Mouse (Mus musculus): ENCODE measurements around the gene Igtp. TPM values are rescaled to one million over a fixed set of nuclear protein-coding genes. Genes with fewer than 3 reads are reported as not detected.

The Igtp gene
- total RNA-seq, 2 experiments from 2014 or later: 11.5 to 12.8 TPM

- no peak for ATAC-seq (replicated peaks; ENCODE audit: low FRiP score, low TSS enrichment, poor library complexity, severe bottlenecking)
Observed at GRCm38 (mm10) chr11:58249203-58249981, 50.0 kb downstream of the Igtp start.

- no peak for ATAC-seq (replicated peaks; ENCODE audit: low FRiP score, low TSS enrichment, poor library complexity, severe bottlenecking)
Observed at GRCm38 (mm10) chr11:58250550-58250949, 51.2 kb downstream of the Igtp start.

GRCm38 (mm10) chr11:58254411-58254810, 55.1 kb downstream of the Igtp start:
- ATAC-seq (replicated peaks; ENCODE audit: low FRiP score, low TSS enrichment, poor library complexity, severe bottlenecking): no peak

Other genes starting within 250 kb of the Igtp start
- 138 and 152 TPM in 2 replicates for gene Larp1, start 190.5 kb upstream of the Igtp start, total RNA-seq (2014; fragmentation: Nextera tagmentation)
- gene Larp1, start 190.5 kb upstream of the Igtp start, total RNA-seq (2017): 50.4 and 67.2 TPM in 2 replicates
- gene Gm12248, start 106.4 kb upstream of the Igtp start, total RNA-seq (2014; fragmentation: Nextera tagmentation): not detected in 2 replicates
- gene Gm12248, start 106.4 kb upstream of the Igtp start, total RNA-seq (2017): not detected in 2 replicates
- gene Cnot8, start 95.4 kb upstream of the Igtp start, total RNA-seq (2014; fragmentation: Nextera tagmentation): 37.4 and 40.1 TPM in 2 replicates
- 65.7 and 85.1 TPM in 2 replicates for gene Cnot8, start 95.4 kb upstream of the Igtp start, total RNA-seq (2017)
- 43.2 and 51.7 TPM in 2 replicates for gene Gemin5, start 31.0 kb upstream of the Igtp start, total RNA-seq (2014; fragmentation: Nextera tagmentation)
- gene Gemin5, start 31.0 kb upstream of the Igtp start, total RNA-seq (2017): 43.4 and 57.0 TPM in 2 replicates
- 75.6 and 84.9 TPM in 2 replicates for gene Mrpl22, start 27.9 kb upstream of the Igtp start, total RNA-seq (2014; fragmentation: Nextera tagmentation)
- 49.6 and 76.6 TPM in 2 replicates for gene Mrpl22, start 27.9 kb upstream of the Igtp start, total RNA-seq (2017)
- gene Irgm2, start 62 bp downstream of the Igtp start, total RNA-seq (2014; fragmentation: Nextera tagmentation): 1.2 and 6.1 TPM in 2 replicates
- 2.9 and 3.7 TPM in 2 replicates for gene Irgm2, start 62 bp downstream of the Igtp start, total RNA-seq (2017)
- gene 4930438A08Rik, start 75.2 kb downstream of the Igtp start, total RNA-seq (2014; fragmentation: Nextera tagmentation): 2.3 TPM in 1 of 2 replicates, not detected in the other
- 0.19 TPM in 1 of 2 replicates, not detected in the other for gene 4930438A08Rik, start 75.2 kb downstream of the Igtp start, total RNA-seq (2017)
- 34.0 and 66.1 TPM in 2 replicates for gene Zfp692, start 107.5 kb downstream of the Igtp start, total RNA-seq (2014; fragmentation: Nextera tagmentation)
- gene Zfp692, start 107.5 kb downstream of the Igtp start, total RNA-seq (2017): 25.0 and 26.7 TPM in 2 replicates
- 60.9 and 65.9 TPM in 2 replicates for gene Zfp672, start 130.8 kb downstream of the Igtp start, total RNA-seq (2014; fragmentation: Nextera tagmentation)
- 28.5 and 30.9 TPM in 2 replicates for gene Zfp672, start 130.8 kb downstream of the Igtp start, total RNA-seq (2017)
- gene Sh3bp5l, start 131.2 kb downstream of the Igtp start, total RNA-seq (2014; fragmentation: Nextera tagmentation): 12.8 and 13.8 TPM in 2 replicates
- gene Sh3bp5l, start 131.2 kb downstream of the Igtp start, total RNA-seq (2017): 10.4 and 20.9 TPM in 2 replicates
- not detected in 2 replicates for gene Lypd8, start 179.5 kb downstream of the Igtp start, total RNA-seq (2014; fragmentation: Nextera tagmentation)
- gene Lypd8, start 179.5 kb downstream of the Igtp start, total RNA-seq (2017): not detected in 2 replicates
- not detected in 2 replicates for gene 1810065E05Rik, start 221.6 kb downstream of the Igtp start, total RNA-seq (2014; fragmentation: Nextera tagmentation)
- gene 1810065E05Rik, start 221.6 kb downstream of the Igtp start, total RNA-seq (2017): not detected in 2 replicates
- gene Gm12253, start 233.0 kb downstream of the Igtp start, total RNA-seq (2014; fragmentation: Nextera tagmentation): not detected in 2 replicates
- not detected in 2 replicates for gene Gm12253, start 233.0 kb downstream of the Igtp start, total RNA-seq (2017)

Data from megakaryocyte-erythroid progenitor cell, adult 5-6 weeks (primary cell).